Comparison of ENCODE assay signal across 8 mouse cellular contexts in genomic region chr11:30165861-30166550, GRCm38 (mm10).
A peak's percentile ranks its signal among the peaks of the same experiment; 100 is the strongest.
DNase-seq lines count a peak whose midpoint lies in the region; ATAC-seq and TF ChIP-seq lines count a peak whose summit lies in the region.

No protein-coding gene starts in this region.

- no peak for TF ChIP-seq POLR2A in kidney, adult 2 months (IDR thresholded peaks at IDR 0.05; ENCODE audit: low read depth, low read length)

- WGBS in kidney, adult 2 months, result 33% methylated on average over 5 of the region's 5 CpGs

- no peak overlapping the region; the same call in 1 of the 2 replicates for H3K27ac ChIP-seq in kidney, adult 2 months (ENCODE audit: insufficient read depth, low read depth, low read length)

- DNase-seq in CD4-positive helper T cell, adult 2 months (ENCODE audit: low read depth, low spot score), result peak; percentile 33
- peak; percentile 34 for DNase-seq in c-Kit-negative CD71-positive TER-119-positive erythroid progenitor cells, embryonic 14.5 days (ENCODE audit: low read depth, low spot score)
- DNase-seq in kidney, adult 2 months, result peak; percentile 75
- DNase-seq in right cerebral cortex, postnatal 36 days (ENCODE audit: low spot score in 2 of 2), result no peak
- no peak for DNase-seq in Muller cell, postnatal 12 days (ENCODE audit: inconsistent ontology term)
- DNase-seq in left cerebral cortex, postnatal 14 days (ENCODE audit: low spot score in 2 of 2), result no peak
- DNase-seq in left cerebral cortex, adult 18-20 months (ENCODE audit: low spot score in 2 of 2), result no peak

- H3K4me1 ChIP-seq in kidney, adult 2 months (ENCODE audit: control insufficient read depth, insufficient read depth, low read length), result peaks cover 33% of the 10 kb centered on the region

- no peak for TF ChIP-seq CTCF in kidney, adult 2 months (conservative IDR thresholded peaks at IDR 0.05; ENCODE audit: insufficient read depth, insufficient read length, low read depth, low read length)

- no peak overlapping the region for H3K4me3 ChIP-seq in kidney, adult 2 months (ENCODE audit: insufficient read depth, low read depth, low read length)

- H3K36me3 ChIP-seq in kidney, adult 2 months (ENCODE audit: control insufficient read depth, insufficient read depth, low read length), result no peaks in the 10 kb centered on the region

- no peaks in the 10 kb centered on the region for H3K27me3 ChIP-seq in kidney, adult 2 months (replicated peaks; ENCODE audit: control insufficient read depth, insufficient read depth, low read length)

- intact Hi-C loops in left cerebral cortex, postnatal 14 days (cut with DNase I), result no loop called here

- peak; percentile 78 for ATAC-seq in megakaryocyte, adult 5-6 weeks (ENCODE audit: poor library complexity, severe bottlenecking)

Comparison
In these comparisons a context has a peak if more than half of its experiments do, and no peak if none do; other contexts are left out.
1. DNase-seq: peak in CD4-positive helper T cell, adult 2 months (single experiment), c-Kit-negative CD71-positive TER-119-positive erythroid progenitor cells, embryonic 14.5 days (single experiment) and kidney, adult 2 months (single experiment); none in right cerebral cortex, postnatal 36 days (0 of 2), Muller cell, postnatal 12 days (single experiment), left cerebral cortex, postnatal 14 days (0 of 2) and left cerebral cortex, adult 18-20 months (0 of 2).